Mouse (Mus musculus) ovary, postnatal 36 days (tissue): ENCODE data around the gene Bag6.

Source experiments
- DNase-seq: peaks from one replicate; pipeline ENCODE4 v3.0.0; 2022; ENCODE audit warnings: low spot score, mixed read lengths

Gene Bag6

GRCm38 (mm10) chr17:35134801-35135590 is at the start of gene Bag6:
Bag6 (plus strand) TSS chr17:35135178.
- peak; percentile 93 for DNase-seq

GRCm38 (mm10) chr17:35085208-35085865 is 49.6 kb upstream of the Bag6 start, which contains the start of gene Ly6g6f:
Ly6g6f (minus strand) TSS chr17:35085610.
- DNase-seq: no peak

DNA sequence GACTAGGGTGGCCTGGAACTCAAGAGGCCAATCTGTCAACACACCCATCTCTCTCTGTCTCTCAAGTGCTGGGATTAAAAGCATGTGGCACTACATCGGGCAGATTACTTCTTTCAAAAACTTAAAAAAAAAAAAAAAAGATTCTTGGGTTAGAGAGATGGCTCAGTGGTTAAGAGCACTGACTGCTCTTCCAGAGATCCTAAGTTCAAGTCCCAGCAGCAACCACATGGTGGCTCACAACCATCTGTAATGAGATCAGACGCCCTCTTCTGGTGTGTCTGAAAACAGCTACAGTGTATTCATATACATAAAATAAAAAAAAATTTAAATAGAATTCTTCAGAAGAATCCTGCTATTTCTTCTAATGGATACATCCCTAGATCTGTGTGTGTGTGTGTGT is 46.8 kb upstream of the Bag6 start:
- no peak for DNase-seq

- peak; percentile 91 for DNase-seq
These were observed 45.9 kb upstream of the Bag6 start, which contains the start of gene Abhd16a for GRCm38 (mm10) chr17:35088825-35089644. Abhd16a (plus strand) TSS chr17:35089263.

DNA sequence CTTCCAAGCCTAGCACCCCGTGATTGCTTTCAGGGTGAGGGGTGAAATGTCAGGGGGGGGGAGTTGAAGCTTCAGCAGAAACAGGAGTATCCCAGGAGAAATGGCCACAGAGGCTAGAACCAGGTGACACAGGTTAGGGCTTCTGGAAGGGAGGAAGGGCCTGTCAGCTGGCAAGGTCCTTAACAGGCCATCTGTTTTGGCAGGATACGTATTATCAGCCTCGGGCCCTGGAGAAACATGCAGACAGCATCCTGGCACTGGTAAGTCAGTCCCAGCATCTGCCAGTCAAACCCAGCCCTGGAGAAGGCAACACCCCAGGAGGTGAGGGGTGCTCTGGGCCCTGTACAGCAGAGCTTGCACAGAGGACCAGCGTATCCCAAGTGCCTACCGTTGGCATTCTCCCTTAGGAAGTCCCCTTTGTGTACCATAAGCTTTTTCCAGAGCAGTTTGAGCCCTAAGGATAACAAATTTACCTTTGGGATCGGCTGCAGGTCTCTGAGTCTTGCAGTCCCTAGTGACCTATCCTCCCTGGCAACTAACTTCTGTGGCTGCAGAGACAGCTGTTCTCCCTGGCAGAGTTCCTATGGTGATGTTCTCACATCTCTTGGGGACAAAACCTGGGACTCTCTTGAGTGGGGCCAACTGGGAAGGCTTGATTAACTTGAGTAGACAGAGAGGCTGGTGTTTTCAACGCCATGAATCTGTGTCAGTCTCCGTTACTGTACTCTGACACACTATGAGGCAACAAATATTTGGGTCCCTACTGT is 44.6 kb upstream of the Bag6 start:
- no peak for DNase-seq

- DNase-seq: no peak
These were observed 42.4 kb upstream of the Bag6 start for GRCm38 (mm10) chr17:35092403-35093198.

GRCm38 (mm10) chr17:35094475-35095365 is 40.3 kb upstream of the Bag6 start:
- peak; percentile 42 for DNase-seq

GRCm38 (mm10) chr17:35096597-35096996 is 38.4 kb upstream of the Bag6 start:
- DNase-seq: no peak

DNA sequence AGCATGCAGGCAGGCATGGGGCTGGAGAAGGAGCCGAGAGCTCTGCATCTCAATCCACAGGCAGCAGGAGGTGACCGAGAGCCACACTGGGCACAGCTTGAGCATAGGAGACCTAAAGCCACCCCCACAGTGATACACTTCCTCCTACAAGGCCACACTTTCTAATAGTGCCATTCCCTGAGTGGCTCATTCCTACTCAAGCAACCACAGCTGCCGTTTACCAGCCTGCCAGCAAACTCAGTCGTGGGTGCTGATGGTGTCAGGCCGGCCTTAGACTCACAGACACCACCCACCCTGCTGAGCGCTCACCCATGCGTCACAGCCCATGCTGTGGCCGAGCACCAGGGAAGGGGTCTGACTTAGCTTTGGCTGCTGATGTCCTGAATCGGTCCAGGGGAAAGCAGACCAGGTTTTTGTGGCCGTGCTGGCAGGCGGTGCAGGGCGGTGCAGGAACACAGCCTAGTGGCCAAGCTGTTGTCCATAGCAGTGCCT is 37.8 kb upstream of the Bag6 start:
- no peak for DNase-seq

- DNase-seq: no peak
These were observed 34.7 kb upstream of the Bag6 start for GRCm38 (mm10) chr17:35100196-35100765.

GRCm38 (mm10) chr17:35101161-35101560 is 33.8 kb upstream of the Bag6 start:
- no peak for DNase-seq

- DNase-seq: no peak
These were observed 32.7 kb upstream of the Bag6 start for GRCm38 (mm10) chr17:35102299-35102698.

GRCm38 (mm10) chr17:35103221-35103690 is 31.7 kb upstream of the Bag6 start:
- no peak for DNase-seq

DNA sequence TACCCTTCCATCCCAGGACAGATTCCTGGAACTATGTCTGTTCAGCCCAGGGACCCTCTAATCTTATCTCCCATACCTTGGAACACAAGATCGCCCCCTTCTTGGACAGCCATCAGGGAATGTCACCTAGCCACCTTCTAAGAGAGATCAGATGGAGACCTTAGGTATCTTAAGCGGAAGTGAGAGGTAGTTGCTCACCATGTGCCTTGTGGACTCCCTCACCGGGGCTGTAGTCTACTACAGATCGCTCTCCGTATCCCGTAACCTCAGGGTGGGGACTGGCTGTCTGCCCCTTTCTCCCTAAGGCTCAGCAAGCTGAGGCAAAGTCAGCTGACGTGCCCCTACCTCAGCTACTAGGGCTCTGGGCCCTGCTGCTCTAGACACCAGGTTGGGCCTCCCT is 30.9 kb upstream of the Bag6 start:
- DNase-seq: no peak

DNA sequence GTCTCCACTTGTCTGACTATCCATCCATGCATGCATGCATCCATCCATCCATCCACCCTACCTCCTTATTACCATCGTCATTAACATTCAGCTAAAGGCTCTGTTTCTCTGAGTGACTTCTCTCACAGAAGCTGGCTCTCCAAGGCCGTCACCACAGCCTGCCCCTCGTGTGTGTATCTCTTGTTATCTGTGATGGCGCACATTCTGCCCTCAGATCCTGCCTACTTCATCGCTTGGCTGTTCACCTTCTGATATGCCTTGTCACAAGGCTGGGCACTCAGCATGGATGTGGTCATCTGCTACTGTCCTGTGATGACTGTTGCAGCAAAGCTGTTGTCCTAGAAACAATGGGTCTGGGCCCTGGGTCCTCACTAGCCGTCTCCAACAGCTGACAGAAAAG is 30.2 kb upstream of the Bag6 start:
- DNase-seq: no peak

GRCm38 (mm10) chr17:35105740-35106389 is 29.1 kb upstream of the Bag6 start:
- DNase-seq: peak; percentile 50

DNA sequence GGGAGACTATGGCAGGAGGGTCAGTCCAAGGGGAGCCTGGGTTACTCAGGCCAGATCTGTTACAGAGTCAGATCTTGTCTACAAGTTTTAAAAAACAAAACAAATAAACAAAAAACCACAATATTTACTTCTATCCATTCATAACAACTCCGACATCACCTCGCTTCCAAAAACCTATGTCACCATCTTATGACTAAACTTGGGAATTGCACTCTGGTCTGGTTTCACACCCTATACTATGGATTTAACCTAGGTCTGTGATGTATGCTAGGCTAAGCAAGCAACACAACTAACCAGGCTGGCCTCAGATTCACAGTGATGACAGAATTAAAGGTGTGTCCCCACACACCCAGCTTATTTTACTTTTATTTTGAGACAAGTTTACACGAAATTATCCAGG is 28.5 kb upstream of the Bag6 start:
- no peak for DNase-seq

- DNase-seq: no peak
These were observed 26.9 kb upstream of the Bag6 start, which contains the start of gene Ly6g5c for GRCm38 (mm10) chr17:35108097-35108496. Ly6g5c (plus strand) TSS chr17:35108279.

GRCm38 (mm10) chr17:35111774-35112173 is 23.2 kb upstream of the Bag6 start:
- no peak for DNase-seq
